Mouse (Mus musculus) embryonic facial prominence, embryonic 15.5 days (tissue): ENCODE data around the gene Syt1. TPM values are rescaled to one million over a fixed set of nuclear protein-coding genes. Genes with fewer than 3 reads are reported as not detected.

Experiments used
- ATAC-seq: fragments of 200-750 bp; cut with Nextera tagmentation; 2 replicates; pipeline ENCODE4 v1.8.0; 2017; ENCODE audit warnings: low read depth, moderate TSS enrichment; ENCODE audit not compliant: insufficient number of reproducible peaks, low FRiP score, low TSS enrichment
- H3K27ac ChIP-seq: fragments of 300-500 bp; sonication (generic); replicated peaks from 2 replicates; pipeline ENCODE4 v1.5.1; 2015; ENCODE audit warnings: mild to moderate bottlenecking, inconsistent platforms
- H3K27me3 ChIP-seq: fragments of 300-500 bp; sonication (generic); 2 replicates; pipeline ENCODE4 v1.6.1; 2015; ENCODE audit warnings: inconsistent platforms
- H3K36me3 ChIP-seq: fragments of 300-500 bp; sonication (generic); 2 replicates; pipeline ENCODE4 v1.6.1; 2015; ENCODE audit warnings: mild to moderate bottlenecking, inconsistent platforms
- H3K4me1 ChIP-seq: fragments of 300-500 bp; sonication (generic); 2 replicates; pipeline ENCODE4 v1.6.1; 2015; ENCODE audit warnings: inconsistent platforms
- H3K4me2 ChIP-seq: fragments of 300-500 bp; sonication (generic); replicated peaks from 2 replicates; pipeline ENCODE4 v1.6.1; 2015; ENCODE audit warnings: mild to moderate bottlenecking, inconsistent platforms
- H3K4me3 ChIP-seq: fragments of 300-500 bp; sonication (generic); replicated peaks from 2 replicates; pipeline ENCODE4 v1.5.1; 2015; ENCODE audit warnings: mild to moderate bottlenecking, inconsistent platforms
- H3K9ac ChIP-seq: fragments of 300-500 bp; sonication (generic); 2 replicates; pipeline ENCODE4 v1.6.1; 2015; ENCODE audit warnings: inconsistent platforms
- H3K9me3 ChIP-seq: fragments of 300-500 bp; sonication (generic); replicated peaks from 2 replicates; pipeline ENCODE4 v1.6.1; 2016; ENCODE audit warnings: inconsistent platforms
- WGBS: fragments of 180-500 bp; shearing (Covaris S2); methylation state at CpG from one replicate; pipeline ENCODE4 v1.1.7; 2015; 5-methylcytosine and 5-hydroxymethylcytosine counted together
- polyA plus RNA-seq: library from polyadenylated mRNA; unstranded; fragments of >200 nt; fragmentation: Nextera tagmentation; extraction: Ambion mirVana; gene quantifications from 2 replicates; pipeline ENCODE4 v1.2.1, GENCODE M21; 2015

The Syt1 gene
- polyA plus RNA-seq, 1 experiment from 2014 or later = 4.3 TPM

GRCm38 (mm10) chr10:108535922-108536321, 474.9 kb downstream of the Syt1 start:
- no peaks in the 10 kb centered on the region for H3K27me3 ChIP-seq
- H3K9ac ChIP-seq = no peak overlapping the region
- H3K27ac ChIP-seq = no peak overlapping the region
- H3K4me2 ChIP-seq = no peak overlapping the region
- H3K4me3 ChIP-seq = no peak overlapping the region
- no peak for ATAC-seq
- 49% methylated on average over 5 of the region's 5 CpGs for WGBS
- H3K4me1 ChIP-seq = 0 out of 2 replicates have a peak, but pooled peaks cover 3% of the 10 kb centered on the region
- no peaks in the 10 kb centered on the region for H3K9me3 ChIP-seq
- no peaks in the 10 kb centered on the region for H3K36me3 ChIP-seq

GRCm38 (mm10) chr10:108534112-108534511, 476.7 kb downstream of the Syt1 start:
- Histone ChIP-seq H3K4me1 (0 out of 2 replicates have a peak, but pooled peaks cover 3% of the 10 kb centered on the region), H3K9ac (no peak overlapping the region), H3K36me3 (no peaks in the 10 kb centered on the region), H3K27me3 (no peaks in the 10 kb centered on the region), H3K4me2 (no peak overlapping the region), H3K9me3 (no peaks in the 10 kb centered on the region), H3K27ac (no peak overlapping the region), H3K4me3 (no peak overlapping the region)
- WGBS = 74% methylated on average over 4 of the region's 4 CpGs
- no peak for ATAC-seq

GRCm38 (mm10) chr10:108532916-108533315, 477.9 kb downstream of the Syt1 start:
- 90% methylated on average over 11 of the region's 11 CpGs for WGBS
- Histone ChIP-seq H3K9ac (no peak overlapping the region), H3K9me3 (no peaks in the 10 kb centered on the region), H3K4me2 (no peak overlapping the region), H3K4me1 (0 out of 2 replicates have a peak, but pooled peaks cover 3% of the 10 kb centered on the region), H3K27me3 (no peaks in the 10 kb centered on the region), H3K36me3 (no peaks in the 10 kb centered on the region), H3K4me3 (no peak overlapping the region), H3K27ac (no peak overlapping the region)
- no peak for ATAC-seq

- Histone ChIP-seq H3K9me3 (no peaks in the 10 kb centered on the region), H3K4me3 (no peak overlapping the region), H3K27me3 (no peaks in the 10 kb centered on the region), H3K27ac (no peak overlapping the region), H3K9ac (no peak overlapping the region), H3K36me3 (no peaks in the 10 kb centered on the region), H3K4me1 (0 out of 2 replicates have a peak, but pooled peaks cover 3% of the 10 kb centered on the region), H3K4me2 (no peak overlapping the region)
- 65% methylated on average over 9 of the region's 9 CpGs for WGBS
- ATAC-seq = no peak
These were observed 478.5 kb downstream of the Syt1 start for GRCm38 (mm10) chr10:108532283-108532682.

GRCm38 (mm10) chr10:108531641-108532040, 479.1 kb downstream of the Syt1 start:
- Histone ChIP-seq H3K4me2 (no peak overlapping the region), H3K9me3 (no peaks in the 10 kb centered on the region), H3K9ac (no peak overlapping the region), H3K27me3 (no peaks in the 10 kb centered on the region), H3K4me1 (0 out of 2 replicates have a peak, but pooled peaks cover 3% of the 10 kb centered on the region), H3K4me3 (no peak overlapping the region), H3K36me3 (no peaks in the 10 kb centered on the region), H3K27ac (no peak overlapping the region)
- WGBS = 33% methylated on average over 4 of the region's 4 CpGs
- ATAC-seq = no peak

GRCm38 (mm10) chr10:108531111-108531510, 479.7 kb downstream of the Syt1 start:
- no peaks in the 10 kb centered on the region for H3K36me3 ChIP-seq
- no peaks in the 10 kb centered on the region for H3K27me3 ChIP-seq
- H3K4me3 ChIP-seq = no peak overlapping the region
- H3K9me3 ChIP-seq = no peaks in the 10 kb centered on the region
- no peak for ATAC-seq
- WGBS = 44% methylated on average over 4 of the region's 4 CpGs
- H3K4me2 ChIP-seq = no peak overlapping the region
- H3K27ac ChIP-seq = no peak overlapping the region
- H3K9ac ChIP-seq = no peak overlapping the region
- H3K4me1 ChIP-seq = 0 out of 2 replicates have a peak, but pooled peaks cover 3% of the 10 kb centered on the region

GRCm38 (mm10) chr10:108528338-108528737, 482.4 kb downstream of the Syt1 start:
- no peak overlapping the region for H3K4me3 ChIP-seq
- ATAC-seq = no peak

GRCm38 (mm10) chr10:108525506-108525905, 485.3 kb downstream of the Syt1 start:
- H3K27ac ChIP-seq = no peak overlapping the region
- no peak overlapping the region for H3K4me2 ChIP-seq
- H3K4me3 ChIP-seq = no peak overlapping the region
- WGBS = 90% methylated on average over 11 of the region's 11 CpGs
- no peak overlapping the region for H3K9ac ChIP-seq
- H3K36me3 ChIP-seq = no peaks in the 10 kb centered on the region
- peaks cover 4% of the 10 kb centered on the region; the same call in 1 of the 2 replicates for H3K4me1 ChIP-seq
- H3K9me3 ChIP-seq = no peaks in the 10 kb centered on the region
- no peaks in the 10 kb centered on the region for H3K27me3 ChIP-seq
- no peak for ATAC-seq

More at GRCm38 (mm10) chr10:108528338-108528737, 482.4 kb downstream of the Syt1 start:
- H3K27me3 ChIP-seq = no peaks in the 10 kb centered on the region
- no peaks in the 10 kb centered on the region for H3K9me3 ChIP-seq
- no peak overlapping the region for H3K4me2 ChIP-seq
- peaks cover 8% of the 10 kb centered on the region; the same call in 1 of the 2 replicates for H3K4me1 ChIP-seq
- no peaks in the 10 kb centered on the region for H3K36me3 ChIP-seq
- no peak overlapping the region for H3K9ac ChIP-seq
- 80% methylated on average over 7 of the region's 7 CpGs for WGBS
- no peak overlapping the region for H3K27ac ChIP-seq

- Histone ChIP-seq H3K9me3 (no peaks in the 10 kb centered on the region), H3K36me3 (no peaks in the 10 kb centered on the region), H3K4me3 (no peak overlapping the region), H3K4me1 (peaks cover 4% of the 10 kb centered on the region; the same call in 1 of the 2 replicates), H3K4me2 (no peak overlapping the region), H3K27ac (no peak overlapping the region), H3K27me3 (no peaks in the 10 kb centered on the region), H3K9ac (no peak overlapping the region)
- WGBS = 36% methylated on average over 6 of the region's 6 CpGs
- ATAC-seq = no peak
These were observed 486.3 kb downstream of the Syt1 start for GRCm38 (mm10) chr10:108524306-108525029.

GRCm38 (mm10) chr10:108519156-108519555, 491.6 kb downstream of the Syt1 start:
- no peak overlapping the region for H3K27ac ChIP-seq
- H3K4me2 ChIP-seq = no peak overlapping the region
- H3K4me1 ChIP-seq = no peaks in the 10 kb centered on the region
- 56% methylated on average over 6 of the region's 6 CpGs for WGBS
- H3K9me3 ChIP-seq = no peaks in the 10 kb centered on the region
- H3K36me3 ChIP-seq = no peaks in the 10 kb centered on the region
- no peaks in the 10 kb centered on the region for H3K27me3 ChIP-seq
- no peak overlapping the region for H3K4me3 ChIP-seq
- no peak for ATAC-seq
- no peak overlapping the region for H3K9ac ChIP-seq

GRCm38 (mm10) chr10:108517076-108517475, 493.7 kb downstream of the Syt1 start:
- Histone ChIP-seq H3K4me1 (no peaks in the 10 kb centered on the region), H3K27ac (no peak overlapping the region), H3K27me3 (no peaks in the 10 kb centered on the region), H3K36me3 (no peaks in the 10 kb centered on the region), H3K4me2 (no peak overlapping the region), H3K9ac (no peak overlapping the region), H3K9me3 (no peaks in the 10 kb centered on the region), H3K4me3 (no peak overlapping the region)
- ATAC-seq = no peak
- 83% methylated on average over 9 of the region's 9 CpGs for WGBS

- WGBS = 48% methylated on average over 7 of the region's 7 CpGs
- H3K9me3 ChIP-seq = no peaks in the 10 kb centered on the region
- H3K4me3 ChIP-seq = no peak overlapping the region
- H3K36me3 ChIP-seq = no peaks in the 10 kb centered on the region
- no peaks in the 10 kb centered on the region for H3K27me3 ChIP-seq
- H3K27ac ChIP-seq = no peak overlapping the region
- no peaks in the 10 kb centered on the region for H3K4me1 ChIP-seq
- no peak for ATAC-seq
- no peak overlapping the region for H3K9ac ChIP-seq
- no peak overlapping the region for H3K4me2 ChIP-seq
These were observed 496.1 kb downstream of the Syt1 start for GRCm38 (mm10) chr10:108514671-108515070.
